8 mouse cellular contexts compared by ENCODE assay signal in genomic region chr7:44974383-44975116, GRCm38 (mm10). TPM values are rescaled to one million over a fixed set of nuclear protein-coding genes. Genes with fewer than 3 reads are reported as not detected.
DNase-seq lines count a peak whose midpoint lies in the region; ATAC-seq and TF ChIP-seq lines count a peak whose summit lies in the region.

Gene Cpt1c (minus strand): TSS chr7:44974851.

- H3K27ac ChIP-seq in thymus, adult 2 months (ENCODE audit: control insufficient read depth, insufficient read depth, low read length) = no peak within 1 kb of the TSS
- peak within 1 kb of the TSS; percentile 82 for H3K27ac ChIP-seq in embryonic facial prominence, embryonic 14.5 days (replicated peaks; ENCODE audit: low read depth, low read length)
- no peak within 1 kb of the TSS for H3K27ac ChIP-seq in kidney, adult 2 months (ENCODE audit: insufficient read depth, low read depth, low read length)
- H3K27ac ChIP-seq in limb, embryonic 10.5 days = peak within 1 kb of the TSS; percentile 84
- peak within 1 kb of the TSS; percentile 87 for H3K27ac ChIP-seq in midbrain, embryonic 11.5 days (ENCODE audit: low read depth, low read length)

- DNase-seq in thymus, postnatal 4 days = peak; percentile 38
- no peak for DNase-seq in thymus, adult 2 months
- DNase-seq in embryonic facial prominence, embryonic 14.5 days (ENCODE audit: low spot score) = peak; percentile 95
- peak; percentile 98 for DNase-seq in heart, adult 11 months
- DNase-seq in kidney, adult 2 months = peak; percentile 76
- DNase-seq in limb, embryonic 10.5 days (ENCODE audit: low spot score) = peak; percentile 88
- peak; percentile 97 for DNase-seq in midbrain, embryonic 11.5 days (ENCODE audit: low spot score, missing footprints)
- DNase-seq in spleen, postnatal 10 days (ENCODE audit: low spot score in 2 of 2) = peak; percentile 42 to 79

- no peak for TF ChIP-seq CTCF in thymus, adult 2 months (IDR thresholded peaks at IDR 0.05; ENCODE audit: borderline replicate concordance, control insufficient read depth, extremely low read depth, insufficient read depth, low read length, poor library complexity)
- no peak for TF ChIP-seq CTCF in kidney, adult 2 months (conservative IDR thresholded peaks at IDR 0.05; ENCODE audit: insufficient read depth, insufficient read length, low read depth, low read length)

- H3K9me3 ChIP-seq in embryonic facial prominence, embryonic 14.5 days (ENCODE audit: control insufficient read depth, low read length) = no peaks in the 10 kb centered on the region
- H3K9me3 ChIP-seq in limb, embryonic 10.5 days (replicated peaks) = no peaks in the 10 kb centered on the region
- no peaks in the 10 kb centered on the region for H3K9me3 ChIP-seq in midbrain, embryonic 11.5 days (ENCODE audit: control insufficient read depth, low read length)

- ATAC-seq in embryonic facial prominence, embryonic 14.5 days (ENCODE audit: low read depth) = peak; percentile 32
- ATAC-seq in midbrain, embryonic 11.5 days (ENCODE audit: low FRiP score) = peak; percentile 46; the same call in 1 of the 2 replicates

- H3K27me3 ChIP-seq in thymus, adult 2 months (ENCODE audit: control insufficient read depth, insufficient read depth, low read length) = no peaks in the 10 kb centered on the region; the same call in 1 of the 2 replicates
- no peaks in the 10 kb centered on the region for H3K27me3 ChIP-seq in embryonic facial prominence, embryonic 14.5 days (replicated peaks; ENCODE audit: control insufficient read depth, insufficient read depth, low read length)
- no peaks in the 10 kb centered on the region for H3K27me3 ChIP-seq in kidney, adult 2 months (replicated peaks; ENCODE audit: control insufficient read depth, insufficient read depth, low read length)
- H3K27me3 ChIP-seq in limb, embryonic 10.5 days (ENCODE audit: low read depth, poor library complexity, severe bottlenecking) = no peaks in the 10 kb centered on the region
- H3K27me3 ChIP-seq in midbrain, embryonic 11.5 days (ENCODE audit: control insufficient read depth, insufficient read depth, low read length) = no peaks in the 10 kb centered on the region

- H3K9ac ChIP-seq in embryonic facial prominence, embryonic 14.5 days (ENCODE audit: low read depth, low read length) = peak within 1 kb of the TSS; percentile 65
- peak within 1 kb of the TSS; percentile 73 for H3K9ac ChIP-seq in midbrain, embryonic 11.5 days (ENCODE audit: low read length)

- peaks cover 19% of the 10 kb centered on the region for H3K36me3 ChIP-seq in thymus, adult 2 months (ENCODE audit: control insufficient read depth, insufficient read depth, low read length)
- peaks cover 45% of the 10 kb centered on the region for H3K36me3 ChIP-seq in embryonic facial prominence, embryonic 14.5 days (ENCODE audit: control insufficient read depth, insufficient read depth, low read length)
- H3K36me3 ChIP-seq in kidney, adult 2 months (ENCODE audit: control insufficient read depth, insufficient read depth, low read length) = peaks cover 1% of the 10 kb centered on the region
- peaks cover 44% of the 10 kb centered on the region for H3K36me3 ChIP-seq in limb, embryonic 10.5 days
- H3K36me3 ChIP-seq in midbrain, embryonic 11.5 days (ENCODE audit: control insufficient read depth, insufficient read depth, low read length) = peaks cover 37% of the 10 kb centered on the region

- TF ChIP-seq POLR2A in thymus, adult 2 months (IDR thresholded peaks at IDR 0.05; ENCODE audit: control insufficient read depth, extremely low read depth, insufficient read depth, low read length, poor library complexity) = no peak
- no peak for TF ChIP-seq POLR2A in kidney, adult 2 months (IDR thresholded peaks at IDR 0.05; ENCODE audit: low read depth, low read length)

- 27% methylated on average over 22 of the region's 22 CpGs for WGBS in thymus, adult 2 months
- WGBS in embryonic facial prominence, embryonic 14.5 days = 3% methylated on average over 22 of the region's 22 CpGs
- WGBS in kidney, adult 2 months = 6% methylated on average over 22 of the region's 22 CpGs
- WGBS in limb, embryonic 10.5 days = 2% methylated on average over 22 of the region's 22 CpGs
- WGBS in midbrain, embryonic 11.5 days = 1% methylated on average over 22 of the region's 22 CpGs

- no peak within 1 kb of the TSS for H3K4me3 ChIP-seq in thymus, adult 2 months (ENCODE audit: control insufficient read depth, insufficient read depth, low read length)
- peak within 1 kb of the TSS; percentile 51 for H3K4me3 ChIP-seq in embryonic facial prominence, embryonic 14.5 days (ENCODE audit: low read depth, low read length)
- peak within 1 kb of the TSS; percentile 57 for H3K4me3 ChIP-seq in kidney, adult 2 months (ENCODE audit: insufficient read depth, low read depth, low read length)
- peak within 1 kb of the TSS; percentile 59 for H3K4me3 ChIP-seq in limb, embryonic 10.5 days
- H3K4me3 ChIP-seq in midbrain, embryonic 11.5 days (ENCODE audit: low read depth, low read length) = peak within 1 kb of the TSS; percentile 47

- H3K4me1 ChIP-seq in thymus, adult 2 months (replicated peaks; ENCODE audit: control insufficient read depth, insufficient read depth, low read length) = peaks cover 13% of the 10 kb centered on the region
- peaks cover 8% of the 10 kb centered on the region for H3K4me1 ChIP-seq in embryonic facial prominence, embryonic 14.5 days (ENCODE audit: control insufficient read depth, insufficient read depth, low read length)
- peaks cover 9% of the 10 kb centered on the region; the same call in 1 of the 2 replicates for H3K4me1 ChIP-seq in kidney, adult 2 months (ENCODE audit: control insufficient read depth, insufficient read depth, low read length)
- peaks cover 45% of the 10 kb centered on the region for H3K4me1 ChIP-seq in limb, embryonic 10.5 days
- peaks cover 23% of the 10 kb centered on the region for H3K4me1 ChIP-seq in midbrain, embryonic 11.5 days (ENCODE audit: control insufficient read depth, insufficient read depth, low read length)

- H3K4me2 ChIP-seq in embryonic facial prominence, embryonic 14.5 days (ENCODE audit: low read depth, low read length) = peak within 1 kb of the TSS; percentile 69
- peak within 1 kb of the TSS; percentile 81 for H3K4me2 ChIP-seq in midbrain, embryonic 11.5 days

RNA-seq across cellular contexts. Expression of gene Cpt1c, which starts in this region (rescaled TPM):
- polyA plus RNA-seq in thymus, adult 2 months (2012; rRNA removed) = 4.4 and 6.8 TPM in 2 replicates
- polyA plus RNA-seq in embryonic facial prominence, embryonic 14.5 days (2014; fragmentation: Nextera tagmentation; extraction: Ambion mirVana) = 22.4 and 31.1 TPM in 2 replicates
- polyA plus RNA-seq in kidney, adult 2 months (2012; rRNA removed) = 5.6 and 8.5 TPM in 2 replicates
- 11.4 and 18.8 TPM in 2 replicates for polyA plus RNA-seq in limb, embryonic 10.5 days (2016; fragmentation: Nextera tagmentation; extraction: Ambion mirVana)
- 20.8 and 21.8 TPM in 2 replicates for polyA plus RNA-seq in midbrain, embryonic 11.5 days (2014; fragmentation: Nextera tagmentation; extraction: Ambion mirVana)

Comparison
In these comparisons a context has a peak if more than half of its experiments do, and no peak if none do; other contexts are left out.
1. H3K27ac ChIP-seq: peak in embryonic facial prominence, embryonic 14.5 days (single experiment), limb, embryonic 10.5 days (single experiment) and midbrain, embryonic 11.5 days (single experiment); none in thymus, adult 2 months (single experiment) and kidney, adult 2 months (single experiment).